Mouse (Mus musculus) thymus, postnatal 25 days (tissue): Measurements from ENCODE around the gene Pde1a.

Experiments used
- DNase-seq: peaks from one replicate; pipeline ENCODE4 v3.0.0; 2022

Gene Pde1a

DNA sequence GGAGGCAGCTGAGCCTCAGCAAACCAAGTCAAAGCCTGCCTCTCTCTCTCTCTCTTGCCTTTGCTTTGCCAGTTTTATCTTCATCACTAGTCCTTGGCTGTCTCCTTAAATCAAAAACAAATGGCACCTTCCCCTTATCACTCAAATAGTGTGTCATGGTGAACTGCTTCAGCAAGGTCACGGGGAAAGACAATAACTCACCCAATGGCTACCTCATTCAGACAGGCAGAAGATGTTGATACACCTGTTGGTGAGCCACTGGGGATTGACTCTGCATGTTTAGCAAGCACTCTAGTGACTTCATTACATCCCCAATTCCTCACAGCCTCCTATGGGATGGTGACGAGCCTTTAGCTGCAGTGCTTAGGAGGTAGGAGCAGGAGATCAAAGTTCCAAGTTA is 331.8 kb downstream of the Pde1a start:
- DNase-seq: no peak

DNA sequence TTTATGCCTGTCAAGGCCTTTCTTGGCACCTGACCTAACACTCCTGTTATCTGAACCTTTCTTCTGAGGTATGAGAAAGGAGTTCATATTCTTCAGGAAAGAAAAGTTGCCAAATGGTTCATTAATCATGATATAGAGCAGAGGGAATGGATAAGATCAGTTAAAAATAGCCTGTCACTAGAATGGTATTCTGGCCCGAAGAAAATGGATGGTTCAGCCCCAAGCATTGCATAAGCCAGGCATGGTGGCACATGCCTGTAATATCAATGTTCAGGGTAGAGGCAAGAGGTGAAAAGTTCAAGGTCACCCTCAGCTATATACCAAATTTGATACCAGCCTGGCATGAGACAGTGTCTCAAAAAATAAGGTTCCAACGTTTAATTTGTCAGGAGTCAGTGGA is 336.1 kb downstream of the Pde1a start:
- no peak for DNase-seq

DNA sequence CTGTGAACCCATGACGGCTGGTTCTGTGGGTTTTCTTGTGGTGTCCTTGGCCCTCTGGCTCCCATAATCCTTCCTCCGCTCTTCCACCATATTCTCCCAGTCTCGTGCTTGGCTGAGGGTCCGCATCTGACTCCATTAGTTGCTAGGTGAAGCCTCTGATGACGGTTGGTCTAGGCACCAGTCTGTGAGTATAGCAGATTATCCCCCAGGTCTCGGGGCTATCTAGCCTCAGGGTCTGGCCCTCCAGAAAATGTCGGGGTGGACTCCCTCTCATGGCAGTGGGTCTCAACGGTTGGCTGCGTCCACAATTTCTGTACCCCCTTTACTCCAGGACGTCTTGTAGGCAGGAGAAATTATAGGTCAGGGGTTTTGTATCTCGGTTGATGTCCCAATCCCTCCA is 342.8 kb downstream of the Pde1a start:
- no peak for DNase-seq

DNA sequence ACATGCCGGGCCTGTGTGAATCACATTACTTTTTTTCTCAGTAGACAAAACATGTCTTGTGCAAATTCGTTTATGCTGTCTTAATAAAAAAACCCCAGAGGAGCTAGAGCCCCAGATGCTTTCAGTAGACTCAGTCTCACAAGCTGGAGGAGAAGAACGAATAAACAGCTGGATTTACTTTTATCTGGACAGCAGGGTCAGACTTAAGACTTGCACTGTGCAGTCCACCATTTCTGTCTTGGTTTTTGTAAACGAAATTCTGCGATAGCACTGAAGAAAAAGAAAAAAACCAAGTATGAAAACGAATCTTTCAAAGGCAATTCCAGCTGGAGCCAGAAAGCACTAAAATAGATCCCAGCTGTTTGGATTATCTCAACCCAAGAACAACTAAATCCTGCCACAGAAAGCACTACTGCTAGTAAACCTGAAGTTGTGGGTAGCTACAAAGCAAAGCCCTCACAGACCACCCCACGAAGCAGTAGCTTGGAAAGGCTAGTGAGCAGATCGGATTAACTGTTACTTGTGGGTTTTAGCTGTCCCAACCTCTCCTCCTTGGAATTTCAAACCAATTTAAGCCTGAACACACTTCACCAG is 343.6 kb downstream of the Pde1a start:
- no peak for DNase-seq
